Mouse (Mus musculus) large intestine, adult 2 months (tissue): Measurements from ENCODE around the gene Nos2. TPM values are rescaled to one million over a fixed set of nuclear protein-coding genes. Genes with fewer than 3 reads are reported as not detected.
A peak's percentile ranks its signal among the peaks of the same experiment; 100 is the strongest.

Experiments
- DNase-seq: peaks from one replicate; pipeline ENCODE4 v3.0.0-alpha.2; 2012; ENCODE audit warnings: low read depth, low spot score
- WGBS: fragments of 180-500 bp; shearing (Covaris S2); methylation state at CpG from one replicate; pipeline ENCODE4 v1.1.7; 2018; 5-methylcytosine and 5-hydroxymethylcytosine counted together
- polyA plus RNA-seq: library from polyadenylated mRNA; depleted of rRNA; stranded (reverse); fragments of >200 nt; gene quantifications from 2 replicates; pipeline ENCODE4 v1.2.3, GENCODE M21; 2012; rRNA removed

Nos2 gene
- polyA plus RNA-seq: 67.4 and 76.0 TPM in 2 replicates

- DNase-seq: no peak
- 19% methylated on average over 6 of the region's 6 CpGs for WGBS
These were observed at the start of gene Nos2 for GRCm38 (mm10) chr11:78920411-78920939. Gene Nos2, plus strand, starts transcription at chr11:78920787.

GRCm38 (mm10) chr11:78870891-78871290 is 49.7 kb upstream of the Nos2 start:
- 59% methylated on average over 4 of the region's 4 CpGs for WGBS
- no peak for DNase-seq

- no peak for DNase-seq
- WGBS: 68% methylated on average over 2 of the region's 2 CpGs
These were observed 47.8 kb upstream of the Nos2 start for GRCm38 (mm10) chr11:78872782-78873181.

GRCm38 (mm10) chr11:78879727-78880126 is 40.9 kb upstream of the Nos2 start:
- 37% methylated on average over 3 of the region's 3 CpGs for WGBS
- peak; percentile 64 for DNase-seq

GRCm38 (mm10) chr11:78886693-78887092 is 33.9 kb upstream of the Nos2 start:
- DNase-seq: no peak
- WGBS: 75% methylated on average over 1 of the region's 1 CpGs

- 39% methylated on average over 9 of the region's 9 CpGs for WGBS
- peak; percentile 78 for DNase-seq
These were observed 33.2 kb upstream of the Nos2 start for GRCm38 (mm10) chr11:78887102-78887971.

GRCm38 (mm10) chr11:78889156-78889555 is 31.4 kb upstream of the Nos2 start:
- DNase-seq: no peak
- WGBS: 89% methylated on average over 4 of the region's 4 CpGs

- WGBS: 72% methylated on average over 7 of the region's 7 CpGs
These were observed 24.0 kb upstream of the Nos2 start for GRCm38 (mm10) chr11:78896357-78897123.

GRCm38 (mm10) chr11:78915473-78915872 is 5.1 kb upstream of the Nos2 start:
- DNase-seq: no peak
- WGBS: 45% methylated on average over 6 of the region's 6 CpGs

More at GRCm38 (mm10) chr11:78896357-78897123, 24.0 kb upstream of the Nos2 start:
- no peak for DNase-seq

- WGBS: 76% methylated on average over 1 of the region's 1 CpGs
These were observed 4.2 kb upstream of the Nos2 start for GRCm38 (mm10) chr11:78916410-78916809.

GRCm38 (mm10) chr11:78919745-78920144 is 842 bp upstream of the Nos2 start:
- 74% methylated on average over 4 of the region's 4 CpGs for WGBS
- DNase-seq: no peak

More at GRCm38 (mm10) chr11:78916410-78916809, 4.2 kb upstream of the Nos2 start:
- DNase-seq: no peak

- no peak for DNase-seq
- 16% methylated on average over 8 of the region's 8 CpGs for WGBS
These were observed 2.3 kb downstream of the Nos2 start for GRCm38 (mm10) chr11:78922678-78923407.

GRCm38 (mm10) chr11:78924111-78924510 is 3.5 kb downstream of the Nos2 start:
- DNase-seq: no peak
- WGBS: 43% methylated on average over 9 of the region's 9 CpGs

GRCm38 (mm10) chr11:78924916-78925315 is 4.3 kb downstream of the Nos2 start:
- 3% methylated on average over 37 of the region's 37 CpGs for WGBS
- DNase-seq: no peak

- 29% methylated on average over 5 of the region's 5 CpGs for WGBS
- no peak for DNase-seq
These were observed 8.8 kb downstream of the Nos2 start for GRCm38 (mm10) chr11:78929345-78929744.

- 86% methylated on average over 7 of the region's 7 CpGs for WGBS
- DNase-seq: no peak
These were observed 13.7 kb downstream of the Nos2 start for GRCm38 (mm10) chr11:78934307-78934706.

GRCm38 (mm10) chr11:78934727-78935126 is 14.1 kb downstream of the Nos2 start:
- WGBS: 79% methylated on average over 4 of the region's 4 CpGs
- no peak for DNase-seq

- WGBS: 78% methylated on average over 6 of the region's 6 CpGs
- DNase-seq: no peak
These were observed 14.6 kb downstream of the Nos2 start for GRCm38 (mm10) chr11:78935178-78935577.

- no peak for DNase-seq
- 100% methylated on average over 1 of the region's 1 CpGs for WGBS
These were observed 22.5 kb downstream of the Nos2 start for GRCm38 (mm10) chr11:78943083-78943482.

GRCm38 (mm10) chr11:78950365-78950764 is 29.8 kb downstream of the Nos2 start:
- 57% methylated on average over 8 of the region's 8 CpGs for WGBS
- no peak for DNase-seq
